ENCODE assay signal across 9 mouse cellular contexts in genomic region chr10:95489653-95490052, GRCm38 (mm10). TPM values are rescaled to one million over a fixed set of nuclear protein-coding genes. Genes with fewer than 3 reads are reported as not detected.
DNase-seq lines count a peak whose midpoint lies in the region; ATAC-seq and TF ChIP-seq lines count a peak whose summit lies in the region.
"Had no signal": no experiment of that assay in that cellular context is flagged by ENCODE, and none has a peak within 500 bp of the region (broad histone marks: within the 10 kb centered on the region; RNA-seq: fewer than 3 reads in every experiment).

No protein-coding gene starts in this region.

- no peaks in the 10 kb centered on the region for H3K9me3 ChIP-seq in intestine, postnatal 0 days (ENCODE audit: control insufficient read depth)
- no peaks in the 10 kb centered on the region for H3K9me3 ChIP-seq in intestine, embryonic 15.5 days
- H3K9me3 ChIP-seq in CH12.LX (replicated peaks; ENCODE audit: low read length): peaks cover 16% of the 10 kb centered on the region
- H3K9me3 ChIP-seq: embryonic facial prominence, embryonic 15.5 days; neural tube, embryonic 13.5 days had no signal

- no peak for TF ChIP-seq EP300 in CH12.LX (IDR thresholded peaks at IDR 0.05; ENCODE audit: low read length)

- no peaks in the 10 kb centered on the region for H3K27me3 ChIP-seq in intestine, postnatal 0 days (replicated peaks; ENCODE audit: control insufficient read depth, insufficient read depth, low read length)
- H3K27me3 ChIP-seq in intestine, embryonic 15.5 days (replicated peaks): no peaks in the 10 kb centered on the region
- no peaks in the 10 kb centered on the region for H3K27me3 ChIP-seq in CH12.LX (replicated peaks)
- H3K27me3 ChIP-seq: embryonic facial prominence, embryonic 15.5 days; neural tube, embryonic 13.5 days had no signal

- DNase-seq in 416B (ENCODE audit: low read depth) (peak; percentile 60), CH12.LX (ENCODE audit: extremely low read depth) (peak; percentile 40)
- peak; percentile 47 for DNase-seq in retina, embryonic 14.5 days (ENCODE audit: low spot score)

- peaks cover 89% of the 10 kb centered on the region for H3K36me3 ChIP-seq in intestine, postnatal 0 days (ENCODE audit: control insufficient read depth, insufficient read depth)
- H3K36me3 ChIP-seq in intestine, embryonic 15.5 days: peaks cover 37% of the 10 kb centered on the region
- peaks cover 68 to 90% of the 10 kb centered on the region in 2 experiments for H3K36me3 ChIP-seq in CH12.LX (replicated peaks in 1 of 2; ENCODE audit: control insufficient read depth in 1 of 2, insufficient read depth in 1 of 2, low read length in 1 of 2)

- peak; percentile 70 for TF ChIP-seq CTCF in intestine, postnatal 0 days (IDR thresholded peaks at IDR 0.05; ENCODE audit: low read depth)
- peak in 1 of 2 experiments; percentile 69; a peak in 2 of 4 replicates for TF ChIP-seq CTCF in CH12.LX (conservative IDR thresholded peaks at IDR 0.05 in 1 of 2, IDR thresholded peaks at IDR 0.05 in 1 of 2; ENCODE audit: low read depth in 2 of 2, low read length in 2 of 2)
- TF ChIP-seq CTCF in embryonic fibroblast, embryonic 13.5 days (IDR thresholded peaks at IDR 0.05; ENCODE audit: borderline replicate concordance, insufficient read depth, low read length): peak; percentile 50; the same call in 1 of the 2 replicates

- peak; percentile 59 for TF ChIP-seq RAD21 in CH12.LX (IDR thresholded peaks at IDR 0.05; ENCODE audit: low read depth, low read length)

- WGBS in intestine, postnatal 0 days: 71% methylated on average over 2 of the region's 2 CpGs
- 81% methylated on average over 2 of the region's 2 CpGs for WGBS in intestine, embryonic 15.5 days

- in situ Hi-C loops in CH12.LX (cut with MboI; ENCODE audit: low pct_ligation_motif_present, low pct_unique_long_range_greater_than_20kb, low sequenced_read_pairs): loop anchor here (5.0 kb wide), 1 partner anchor 397 kb away; no protein-coding TSS in a partner anchor

- H3K4me2 ChIP-seq in intestine, postnatal 0 days (replicated peaks; ENCODE audit: low read depth): no peak overlapping the region
- H3K4me2 ChIP-seq in intestine, embryonic 15.5 days (replicated peaks): no peak overlapping the region
- H3K4me2 ChIP-seq in CH12.LX (ENCODE audit: insufficient read depth, low read depth, poor library complexity, severe bottlenecking): no peak overlapping the region
- H3K4me2 ChIP-seq: embryonic facial prominence, embryonic 15.5 days; neural tube, embryonic 13.5 days had no signal

- H3K4me3 ChIP-seq in intestine, postnatal 0 days (ENCODE audit: low read depth, low read length): no peak overlapping the region
- H3K4me3 ChIP-seq in intestine, embryonic 15.5 days (replicated peaks): no peak overlapping the region
- no peak overlapping the region for H3K4me3 ChIP-seq in CH12.LX (replicated peaks in 1 of 3; ENCODE audit: low read depth in 2 of 3, low read length in 2 of 3, poor library complexity in 1 of 3)
- no peak overlapping the region for H3K4me3 ChIP-seq in embryonic fibroblast, embryonic 13.5 days (ENCODE audit: insufficient read depth, low read length)
- H3K4me3 ChIP-seq: embryonic facial prominence, embryonic 15.5 days; neural tube, embryonic 13.5 days had no signal

- H3K9ac ChIP-seq in intestine, postnatal 0 days (ENCODE audit: low read depth, low read length): no peak overlapping the region
- no peak overlapping the region for H3K9ac ChIP-seq in intestine, embryonic 15.5 days
- no peak overlapping the region for H3K9ac ChIP-seq in CH12.LX (ENCODE audit: insufficient read depth, low read depth)
- H3K9ac ChIP-seq: embryonic facial prominence, embryonic 15.5 days; neural tube, embryonic 13.5 days had no signal

- TF ChIP-seq POLR2A in CH12.LX (IDR thresholded peaks at IDR 0.05; ENCODE audit: low read depth, low read length): no peak
- no peak for TF ChIP-seq POLR2A in embryonic fibroblast, embryonic 13.5 days (IDR thresholded peaks at IDR 0.05; ENCODE audit: low read depth, low read length)

- peaks cover 4% of the 10 kb centered on the region; the same call in 1 of the 2 replicates for H3K79me2 ChIP-seq in CH12.LX (replicated peaks; ENCODE audit: control insufficient read depth, extremely low read depth, insufficient read depth, poor library complexity, severe bottlenecking)

- no peaks in the 10 kb centered on the region for H3K4me1 ChIP-seq in intestine, postnatal 0 days (replicated peaks; ENCODE audit: control insufficient read depth, insufficient read depth, low read length)
- H3K4me1 ChIP-seq in intestine, embryonic 15.5 days (replicated peaks): no peaks in the 10 kb centered on the region
- no peaks in the 10 kb centered on the region for H3K4me1 ChIP-seq in CH12.LX (ENCODE audit: control insufficient read depth in 1 of 2, insufficient read depth in 2 of 2)
- H3K4me1 ChIP-seq in embryonic fibroblast, embryonic 13.5 days (ENCODE audit: control insufficient read depth, insufficient read depth, low read length): no peaks in the 10 kb centered on the region
- H3K4me1 ChIP-seq: embryonic facial prominence, embryonic 15.5 days; neural tube, embryonic 13.5 days had no signal

- dilution Hi-C loops in CH12.LX (cut with MboI; ENCODE audit: extremely low pct_ligation_motif_present, extremely low pct_unique_long_range_greater_than_20kb, low sequenced_read_pairs): no loop called here

- no peak for ATAC-seq in intestine, postnatal 0 days
- ATAC-seq in intestine, embryonic 15.5 days: no peak
- no peak for ATAC-seq in monocyte, adult 5-6 weeks (replicated peaks; ENCODE audit: insufficient number of reproducible peaks, low FRiP score, low TSS enrichment, poor library complexity, severe bottlenecking)

- no peak overlapping the region for H3K27ac ChIP-seq in intestine, postnatal 0 days (ENCODE audit: low read depth, low read length)
- H3K27ac ChIP-seq in intestine, embryonic 15.5 days: no peak overlapping the region
- no peak overlapping the region for H3K27ac ChIP-seq in CH12.LX (ENCODE audit: insufficient read depth, low read depth)
- no peak overlapping the region for H3K27ac ChIP-seq in embryonic fibroblast, embryonic 13.5 days (ENCODE audit: insufficient read depth, low read length)
- H3K27ac ChIP-seq: embryonic facial prominence, embryonic 15.5 days; neural tube, embryonic 13.5 days had no signal

TF ChIP-seq in CH12.LX, 34 proteins besides CTCF, POLR2A, EP300 and RAD21:
- TF ChIP-seq SMC3 (IDR thresholded peaks at IDR 0.05; ENCODE audit: low read depth, low read length) (peak; percentile 61), MAX (IDR thresholded peaks at IDR 0.05; ENCODE audit: low read length) (no peak)

RNA-seq across cellular contexts. Expression of gene Mrpl42, which starts 12.1 kb away (rescaled TPM):
- polyA plus RNA-seq in intestine, postnatal 0 days (2015; fragmentation: Nextera tagmentation; extraction: Ambion mirVana): 221 and 233 TPM in 2 replicates
- polyA plus RNA-seq in intestine, embryonic 15.5 days (2015; fragmentation: Nextera tagmentation; extraction: Ambion mirVana): 386 and 401 TPM in 2 replicates
- total RNA-seq in CH12.LX (2012; rRNA removed) (161 and 198 TPM in 2 replicates), CH12.LX (2014; rRNA removed) (381 and 389 TPM in 2 replicates)
- 197 and 223 TPM in 2 replicates for polyA plus RNA-seq in CH12.LX (2012; ENCODE audit: insufficient read length, low read depth)
- 92.7 and 93.8 TPM in 2 replicates for polyA plus RNA-seq in embryonic fibroblast, embryonic 13.5 days (2011; ENCODE audit: insufficient read length, low read depth, missing spikeins)
- total RNA-seq in monocyte, adult 5-6 weeks (2017): 39.1 to 48.3 TPM (median 43.7 TPM) in 3 replicates

RNA-seq across cellular contexts. Expression of gene Ube2n, which starts 25.3 kb away (rescaled TPM):
- polyA plus RNA-seq in intestine, postnatal 0 days (2015; fragmentation: Nextera tagmentation; extraction: Ambion mirVana): 154 and 167 TPM in 2 replicates
- 299 and 308 TPM in 2 replicates for polyA plus RNA-seq in intestine, embryonic 15.5 days (2015; fragmentation: Nextera tagmentation; extraction: Ambion mirVana)
- total RNA-seq in CH12.LX (2012; rRNA removed) (71.9 and 117 TPM in 2 replicates), CH12.LX (2014; rRNA removed) (217 and 237 TPM in 2 replicates)
- 243 and 265 TPM in 2 replicates for polyA plus RNA-seq in CH12.LX (2012; ENCODE audit: insufficient read length, low read depth)
- polyA plus RNA-seq in embryonic fibroblast, embryonic 13.5 days (2011; ENCODE audit: insufficient read length, low read depth, missing spikeins): 167 and 200 TPM in 2 replicates
- 101 to 144 TPM (median 135 TPM) in 3 replicates for total RNA-seq in monocyte, adult 5-6 weeks (2017)
